Mouse (Mus musculus): ENCODE data around the gene Rock2.
A peak's percentile ranks its signal among the peaks of the same experiment; 100 is the strongest.

Rock2 gene

DNA sequence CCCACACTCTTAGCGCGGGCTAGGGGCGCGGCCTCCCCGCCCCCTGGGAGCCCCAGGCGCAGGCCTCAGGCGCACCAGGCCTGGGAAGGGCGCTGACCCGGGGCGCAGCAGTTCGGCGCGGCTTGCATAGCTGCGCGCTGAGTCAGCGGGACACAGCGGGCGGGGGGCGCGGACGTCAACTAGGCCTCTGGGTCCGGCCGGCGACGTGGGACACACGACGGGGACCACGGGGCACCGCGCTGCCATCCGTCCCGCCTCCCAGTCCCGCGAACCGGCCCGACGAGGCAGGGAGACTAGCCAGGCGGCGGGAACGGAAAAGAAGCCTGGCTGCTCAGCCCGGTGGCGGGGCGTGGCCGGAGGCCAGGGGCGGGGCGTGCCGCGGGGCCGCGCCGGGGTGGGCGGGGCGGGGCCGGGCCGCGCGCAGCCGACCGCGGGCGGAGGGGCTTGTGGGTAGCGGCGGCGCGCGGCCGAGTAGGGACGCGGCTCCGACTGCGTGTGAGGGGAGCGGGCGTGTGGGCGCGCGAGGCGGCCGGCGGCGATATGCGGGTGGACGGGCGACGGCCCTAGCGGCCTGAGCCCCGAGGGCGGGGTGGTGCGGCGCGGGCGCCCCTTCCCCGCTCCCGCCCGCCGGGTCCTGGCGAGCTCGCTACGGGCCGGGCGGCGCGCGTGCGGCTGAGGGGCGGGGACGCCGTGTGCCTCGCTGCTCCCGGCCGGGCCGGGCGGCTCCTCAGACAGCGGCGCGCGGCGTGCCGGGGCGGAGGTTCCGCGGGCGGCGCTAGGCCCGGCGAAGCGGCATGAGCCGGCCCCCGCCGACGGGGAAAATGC, at the start of gene Rock2:
Rock2 (plus strand) TSS at position 500 of the 825 bp plus-strand sequence.
- DNase-seq, result peak; percentile 94

DNA sequence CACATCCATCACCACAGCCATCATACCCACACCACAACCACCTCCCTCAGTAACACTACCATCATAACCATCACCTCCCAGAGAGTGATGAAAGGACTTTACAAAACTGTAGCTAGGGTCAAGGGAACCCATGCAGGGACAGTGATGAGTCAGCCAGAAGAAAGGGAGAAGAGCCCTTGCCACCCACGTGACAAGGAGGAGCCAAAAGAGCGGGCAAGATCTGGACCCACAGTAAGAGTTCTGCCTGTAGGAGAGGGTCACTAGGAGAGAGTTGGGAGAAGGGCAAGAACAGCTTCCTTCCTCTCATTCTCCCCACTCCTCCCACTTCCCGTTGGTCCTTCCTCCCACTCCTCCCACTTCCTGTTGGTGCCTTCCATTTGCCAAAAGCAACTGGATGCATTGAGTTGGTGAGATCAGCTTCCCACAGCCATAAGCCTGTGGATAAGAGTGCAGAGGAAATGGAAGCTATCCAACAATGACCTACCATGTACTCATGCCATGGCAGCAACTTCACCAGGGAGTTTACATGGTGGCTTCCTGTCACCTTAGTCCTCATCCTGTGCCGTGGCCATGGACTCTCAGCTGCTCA, 47.4 kb upstream of the Rock2 start:
- no peak for DNase-seq

DNA sequence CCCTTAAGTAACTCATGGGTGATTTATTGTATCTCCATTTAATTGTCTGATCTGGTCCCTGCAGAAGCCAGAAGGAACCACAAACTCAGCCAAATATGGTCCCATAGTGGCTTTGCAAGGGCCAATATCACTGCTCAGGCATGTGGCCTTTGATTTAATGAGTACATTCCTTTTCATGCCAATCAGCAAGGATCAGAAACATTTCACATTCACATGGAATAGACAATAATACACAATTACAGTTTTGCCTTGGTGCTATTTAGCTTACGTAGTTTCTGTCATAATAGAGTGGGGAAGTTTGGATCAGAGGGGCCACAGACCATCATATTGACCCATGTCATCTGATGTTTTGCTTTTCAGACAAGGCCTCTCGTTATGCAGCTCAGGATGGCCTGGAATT, 46.2 kb upstream of the Rock2 start:
- DNase-seq, result no peak

- DNase-seq, result no peak
These were observed 44.9 kb upstream of the Rock2 start for GRCm38 (mm10) chr12:16849821-16850220.

DNA sequence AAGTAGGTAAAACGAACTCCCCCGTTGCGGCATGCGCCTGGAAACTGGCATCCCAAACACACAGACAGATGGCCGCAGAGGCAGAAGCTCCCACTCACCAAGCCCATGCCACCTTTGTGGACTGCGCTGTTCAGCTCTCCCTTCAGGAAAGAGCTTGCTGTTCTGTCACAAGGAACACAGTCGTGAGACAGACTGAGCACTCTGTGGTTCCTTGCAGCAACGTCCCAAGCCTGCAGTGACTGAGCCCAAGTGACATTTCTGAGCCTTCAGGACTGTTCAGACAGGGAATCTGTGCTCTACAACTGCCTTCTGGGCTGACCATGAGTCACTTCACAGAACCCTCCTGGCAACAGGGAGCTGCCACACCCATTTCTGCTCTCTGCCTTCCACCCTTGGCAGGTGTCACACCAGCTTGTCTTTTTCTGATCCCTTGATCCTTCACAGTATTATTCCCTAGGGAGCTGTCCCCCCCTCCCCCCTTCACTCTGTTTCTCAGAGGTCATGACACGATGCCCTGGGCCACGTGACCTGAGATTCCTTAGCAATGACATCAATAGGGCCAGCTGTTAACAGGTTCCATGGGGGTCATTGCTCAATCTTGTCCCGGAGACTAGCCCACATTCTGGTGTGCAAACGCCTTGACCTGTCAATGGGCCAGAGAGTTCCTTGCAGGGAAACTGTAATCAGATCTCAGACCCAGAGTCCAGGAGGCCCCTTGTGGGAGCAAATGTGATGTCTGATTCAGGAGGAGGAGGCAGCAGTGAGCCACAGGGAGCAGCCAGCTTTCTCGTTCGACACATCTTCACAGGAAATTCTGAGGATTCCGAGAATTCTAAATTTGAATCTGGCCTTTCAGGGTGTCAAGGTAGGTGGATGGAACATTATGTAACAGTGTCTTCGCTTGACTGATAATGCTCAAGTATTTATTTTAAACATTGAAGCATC, 44.0 kb upstream of the Rock2 start:
- peak; percentile 28 for DNase-seq

DNA sequence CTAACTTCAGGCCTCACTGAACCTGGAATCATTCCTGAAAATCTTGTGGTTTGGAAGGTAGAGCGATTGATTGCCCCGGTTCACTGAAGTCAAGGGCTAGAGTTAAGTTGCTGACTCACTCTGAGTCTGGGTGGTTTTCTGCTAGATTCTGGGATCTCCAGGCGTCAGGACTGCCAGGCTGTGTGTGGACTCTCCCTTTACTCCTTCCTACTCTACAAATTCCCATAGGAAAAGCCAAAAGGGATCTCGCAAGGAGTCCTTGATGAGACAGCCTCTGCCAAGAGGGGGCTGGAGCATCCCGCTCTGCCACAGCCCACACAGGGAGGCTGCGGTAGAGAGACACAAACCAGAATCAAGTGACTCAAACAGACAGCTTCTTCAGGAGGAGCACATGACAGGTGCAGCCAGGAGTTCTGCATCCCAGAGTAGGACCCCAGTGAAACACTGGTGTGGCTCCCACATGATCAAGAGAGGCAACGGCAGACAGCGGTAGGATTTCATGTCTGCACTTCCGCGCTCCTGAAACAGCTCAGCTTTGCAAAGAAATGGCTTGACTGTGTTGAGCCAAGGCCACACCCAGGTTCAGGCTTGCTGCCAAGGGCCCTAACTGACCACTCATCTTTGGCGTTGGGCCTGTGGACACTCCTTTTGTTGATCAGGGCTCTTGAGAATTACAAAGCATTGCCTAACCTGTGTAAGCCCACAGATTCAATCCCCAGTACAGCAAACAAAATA, 41.1 kb upstream of the Rock2 start:
- DNase-seq, result peak; percentile 73

GRCm38 (mm10) chr12:16855632-16856305, 38.9 kb upstream of the Rock2 start:
- no peak for DNase-seq

DNA sequence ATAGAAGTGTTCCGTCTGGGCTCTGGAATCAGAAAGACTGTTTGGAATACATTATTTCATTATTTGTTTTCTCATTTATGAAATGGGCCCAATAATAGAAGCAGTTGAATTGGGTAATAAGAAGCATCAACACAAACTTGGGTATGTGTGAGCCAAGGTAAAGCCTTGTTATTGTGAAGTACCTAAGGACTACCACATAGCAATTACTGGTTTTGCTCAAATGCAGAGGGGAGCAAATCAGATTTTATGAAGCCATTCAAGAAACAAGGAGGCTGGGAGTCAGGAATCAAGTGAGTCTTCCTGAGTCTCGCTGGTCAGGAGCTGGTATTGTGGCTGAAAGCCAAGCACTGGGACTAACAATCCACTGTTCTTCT, 38.4 kb upstream of the Rock2 start:
- no peak for DNase-seq

GRCm38 (mm10) chr12:16858081-16858480, 36.6 kb upstream of the Rock2 start:
- DNase-seq, result no peak

DNA sequence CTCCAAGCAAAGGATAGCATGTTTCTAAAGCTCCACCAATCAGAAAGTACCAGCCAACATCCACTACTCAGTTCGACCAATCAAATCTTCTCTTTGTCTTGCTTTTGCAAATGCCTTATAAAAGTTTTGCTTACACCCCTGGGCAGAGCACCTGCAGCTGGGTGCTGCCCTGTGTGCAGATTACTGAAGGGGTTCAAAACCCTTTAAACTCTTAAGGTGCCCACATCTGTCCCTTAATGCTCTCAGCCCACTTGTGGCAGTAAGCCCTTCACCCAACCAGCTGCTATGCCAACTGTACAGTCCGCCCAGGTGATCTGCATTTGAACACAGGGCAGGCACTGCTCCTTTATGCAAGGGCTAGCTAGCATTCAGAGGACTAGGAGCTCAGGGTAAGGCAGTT, 34.9 kb upstream of the Rock2 start:
- no peak for DNase-seq

- no peak for DNase-seq
These were observed 34.2 kb upstream of the Rock2 start for GRCm38 (mm10) chr12:16860533-16860932.

DNA sequence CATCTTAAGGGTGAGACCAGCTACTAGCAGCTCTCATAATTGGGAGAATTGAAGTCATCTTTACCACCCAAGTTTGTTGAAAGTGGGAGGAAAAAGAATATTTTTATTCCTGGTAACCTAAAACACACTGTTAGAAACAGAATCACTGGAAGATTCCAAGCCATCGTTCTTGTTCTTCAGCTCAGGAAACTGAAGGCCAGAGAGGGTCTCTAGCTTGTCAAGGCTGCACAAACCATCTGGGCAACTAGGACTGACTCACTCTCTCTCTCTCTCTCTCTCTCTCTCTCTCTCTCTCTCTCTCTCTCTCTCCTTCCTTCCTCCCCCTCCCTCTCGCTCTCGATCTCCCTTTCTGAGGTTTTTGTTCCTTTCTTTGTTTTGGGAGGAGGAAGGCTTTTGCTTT, 33.7 kb upstream of the Rock2 start:
- DNase-seq, result peak; percentile 53

GRCm38 (mm10) chr12:16864477-16864876, 30.2 kb upstream of the Rock2 start:
- no peak for DNase-seq

DNA sequence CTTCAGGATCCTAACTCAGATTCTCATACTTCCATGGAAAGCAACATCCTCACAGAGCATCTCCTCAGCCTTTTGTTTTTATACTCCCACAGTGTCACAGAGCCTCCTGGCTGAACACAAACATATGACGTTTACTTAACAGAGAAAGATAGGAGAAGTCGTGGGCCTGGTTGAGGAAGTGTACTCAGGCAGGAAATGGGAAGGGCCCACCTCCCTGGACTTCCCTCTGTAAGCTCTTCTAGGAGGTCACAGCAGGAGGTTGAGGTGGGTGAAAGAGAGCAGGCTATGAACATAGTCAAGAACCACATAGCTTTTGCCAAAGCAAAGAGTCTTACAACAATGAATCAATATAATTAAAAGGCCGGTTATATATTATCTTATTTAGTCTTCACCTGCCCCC, 28.8 kb upstream of the Rock2 start:
- DNase-seq, result no peak

DNA sequence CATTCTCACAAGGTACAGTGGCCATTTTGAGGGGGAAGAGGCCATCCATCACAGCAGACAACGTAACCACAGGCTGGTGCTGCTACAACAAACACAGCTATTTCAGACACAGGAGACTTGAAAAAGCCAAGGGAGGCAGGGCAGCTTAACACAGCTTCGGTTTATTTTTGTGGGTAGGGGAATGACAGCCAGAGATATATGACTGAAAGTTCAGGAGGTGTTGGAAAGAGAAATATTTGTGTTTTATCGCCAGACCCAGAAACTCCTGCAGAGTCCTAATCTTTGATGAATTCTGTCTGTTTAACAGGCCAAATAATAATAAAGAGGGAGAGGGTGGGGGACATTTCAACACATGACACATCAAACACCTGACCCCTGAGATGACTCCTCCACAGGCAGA, 28.2 kb upstream of the Rock2 start:
- DNase-seq, result no peak

DNA sequence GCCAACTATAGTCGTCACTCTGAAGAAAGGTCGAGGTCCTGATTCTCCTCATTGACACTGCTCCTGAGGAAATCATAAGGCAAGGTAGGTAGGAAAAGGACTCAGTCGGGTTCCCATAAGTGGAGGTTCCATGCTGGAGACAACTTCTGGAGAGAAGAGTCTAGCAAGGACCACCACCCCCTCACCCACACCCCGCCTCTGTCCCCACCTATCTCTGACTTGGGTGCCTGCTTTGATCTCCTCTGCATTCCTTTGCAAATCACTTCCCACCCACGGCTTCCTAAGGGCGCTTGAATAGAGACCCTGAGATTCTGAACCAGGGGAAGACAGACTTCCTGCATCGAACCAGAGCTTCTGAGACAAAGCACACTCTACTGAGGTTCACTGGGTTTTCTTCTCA, 27.4 kb upstream of the Rock2 start:
- DNase-seq, result no peak

- no peak for DNase-seq
These were observed 26.1 kb upstream of the Rock2 start for GRCm38 (mm10) chr12:16868618-16869017.

DNA sequence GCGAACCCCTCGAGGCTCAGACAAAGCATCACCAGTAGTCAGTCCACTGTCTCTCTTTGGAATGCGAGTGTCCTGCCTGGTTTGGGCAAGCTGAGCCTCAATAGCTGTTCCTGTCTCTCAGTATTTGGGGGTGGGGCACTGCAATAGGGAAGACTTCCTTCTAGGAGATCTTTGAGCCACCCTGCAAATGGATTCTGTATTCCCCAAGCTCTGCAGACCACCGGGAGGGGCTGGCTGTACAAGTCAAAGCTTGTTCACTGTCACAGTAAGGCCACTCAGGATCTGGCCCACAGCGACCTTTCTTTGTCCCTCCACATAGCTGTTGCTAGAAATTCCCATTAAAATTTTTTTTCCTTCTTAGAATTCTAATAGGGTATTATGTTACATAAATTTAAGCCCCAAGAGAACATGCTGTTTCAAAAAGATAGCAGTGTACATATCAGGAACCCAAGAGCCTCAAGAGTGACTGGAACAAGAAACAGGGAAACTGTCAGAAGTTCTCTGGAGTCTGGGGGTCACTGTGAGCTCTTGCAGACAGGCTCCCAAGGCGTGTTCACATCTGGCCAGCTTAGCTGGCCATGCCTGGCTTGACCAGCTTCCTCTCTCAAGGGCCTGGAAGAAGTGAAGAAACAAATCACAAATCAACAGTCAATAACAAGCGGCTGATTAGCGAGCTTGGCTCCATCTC, 25.5 kb upstream of the Rock2 start:
- no peak for DNase-seq

DNA sequence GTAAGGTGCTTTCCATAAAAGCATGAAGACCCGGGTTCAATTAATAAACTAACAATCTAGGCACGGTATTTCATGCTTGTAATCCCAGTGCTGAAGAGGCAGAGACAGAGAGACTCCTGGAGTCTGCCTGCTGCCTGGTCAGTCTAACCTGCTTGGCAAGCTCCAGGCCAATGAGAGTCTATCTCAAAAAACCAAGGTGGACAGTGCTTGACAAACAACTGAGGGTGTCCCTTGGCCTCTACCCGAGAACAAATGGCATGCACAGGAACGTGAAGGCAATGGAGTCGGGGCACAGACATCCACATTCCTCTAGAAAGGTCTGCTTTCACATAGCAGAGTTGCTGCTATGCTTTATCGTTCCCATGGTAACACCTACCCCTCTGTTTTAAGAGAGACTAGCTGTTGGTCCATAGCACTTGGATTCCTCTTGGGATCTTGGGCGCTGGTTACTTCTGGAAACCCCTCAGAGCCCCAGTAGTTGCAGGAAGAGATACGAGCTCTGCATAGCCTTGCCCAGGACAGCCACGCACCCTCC, 24.8 kb upstream of the Rock2 start:
- no peak for DNase-seq

- peak; percentile 70 for DNase-seq
These were observed 24.2 kb upstream of the Rock2 start for GRCm38 (mm10) chr12:16870405-16871068.

DNA sequence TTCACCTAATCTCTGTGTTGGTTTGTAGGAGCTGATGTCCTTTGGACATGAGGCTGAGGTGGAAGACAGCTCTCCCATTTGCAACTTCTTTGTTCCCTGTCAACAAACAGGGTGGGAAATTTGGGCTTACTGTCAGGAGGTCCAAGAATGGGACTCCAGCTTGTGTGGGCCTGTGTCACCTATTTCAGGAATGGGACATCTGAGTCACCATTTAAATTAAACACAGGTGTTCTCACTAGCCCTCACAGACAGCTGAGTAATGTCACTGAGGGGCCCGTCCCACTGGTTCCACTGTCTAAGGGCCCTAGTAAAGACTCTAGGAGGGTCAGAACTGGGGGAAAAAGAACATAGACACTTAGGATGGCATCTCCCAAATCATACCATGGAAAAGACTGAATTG, 22.7 kb upstream of the Rock2 start:
- DNase-seq, result no peak

All from kidney, postnatal 10 days (tissue).